Mouse (Mus musculus) common myeloid progenitor, adult 5-6 weeks (primary cell): ENCODE results near the gene Cdc42ep3. TPM values are rescaled to one million over a fixed set of nuclear protein-coding genes. Genes with fewer than 3 reads are reported as not detected.
A peak's percentile ranks its signal among the peaks of the same experiment; 100 is the strongest.

Experiments used
- ATAC-seq: replicated peaks from 2 replicates; pipeline ENCODE4 v1.8.0; 2016; ENCODE audit warnings: low read depth, mild to moderate bottlenecking, moderate TSS enrichment, inconsistent platforms; ENCODE audit not compliant: poor library complexity, severe bottlenecking
- total RNA-seq: library from RNA; stranded (forward); fragments of 200-1000, 187-1606 nt; gene quantifications from 2 replicates; pipeline ENCODE4 v1.2.3, GENCODE M21; 2017

The Cdc42ep3 gene
- total RNA-seq, 1 experiment from 2014 or later: 47.3 TPM

- peak; percentile 16; the same call in 1 of the 2 replicates for ATAC-seq
Measured at GRCm38 (mm10) chr17:79295926-79296325, 59.0 kb downstream of the Cdc42ep3 start.

- 0 out of 2 replicates have a peak, but pooled peaks have one; percentile 47 for ATAC-seq
Measured at GRCm38 (mm10) chr17:79291672-79292071, 63.2 kb downstream of the Cdc42ep3 start.

DNA sequence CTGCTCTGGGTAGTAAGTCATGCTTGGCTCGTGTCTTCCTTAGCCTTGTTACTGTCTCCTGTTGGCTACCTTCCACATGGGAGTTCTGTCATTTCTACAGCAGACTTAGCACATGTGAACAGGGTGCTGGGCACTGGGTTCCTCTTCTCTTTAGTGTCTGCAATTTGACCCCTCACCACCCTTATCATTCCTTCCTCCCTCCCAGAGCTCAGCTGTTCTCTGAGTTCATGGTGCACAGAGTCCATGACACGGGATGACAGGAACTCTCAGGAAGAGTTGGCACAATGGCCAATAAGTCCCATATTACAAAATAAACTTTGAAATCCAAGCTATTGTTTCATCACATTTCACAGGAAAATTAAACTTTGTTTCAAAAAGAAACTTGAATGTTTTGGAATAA is 64.2 kb downstream of the Cdc42ep3 start:
- ATAC-seq: no peak

GRCm38 (mm10) chr17:79287302-79287701 is 67.6 kb downstream of the Cdc42ep3 start:
- no peak for ATAC-seq

DNA sequence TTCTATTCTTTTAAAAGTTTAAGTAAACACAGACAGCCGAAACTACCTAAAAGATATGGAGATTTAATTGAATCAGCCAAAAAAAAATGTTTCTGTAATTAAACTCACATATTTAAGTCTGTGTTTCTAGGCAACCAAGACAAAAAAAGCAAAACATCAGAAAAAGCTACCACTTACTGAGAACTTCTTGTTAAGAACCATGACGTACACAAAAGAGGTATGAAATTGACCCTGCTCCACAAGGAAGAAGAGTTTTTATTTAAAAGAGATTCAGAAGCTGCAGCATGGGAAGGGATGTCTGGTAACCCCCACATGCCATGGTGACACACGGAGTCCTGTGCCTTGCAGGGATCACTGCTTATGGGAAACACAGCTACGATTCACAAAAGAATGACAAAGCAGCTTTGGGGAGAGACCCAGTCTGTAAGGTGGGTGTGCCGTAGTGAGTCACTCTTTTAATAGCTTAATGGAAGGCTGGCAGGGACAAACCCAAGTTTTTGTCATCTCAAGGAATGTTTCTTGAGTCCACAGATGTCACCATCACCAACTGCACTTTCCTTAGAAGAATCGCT is 69.8 kb downstream of the Cdc42ep3 start:
- ATAC-seq: no peak
